Mouse (Mus musculus) layer of hippocampus, adult 8-10 months (tissue): ENCODE results near the gene Tmem202. TPM values are rescaled to one million over a fixed set of nuclear protein-coding genes. Genes with fewer than 3 reads are reported as not detected.

Experiments
- total RNA-seq, 4 experiments: library from RNA; stranded (reverse); gene quantifications; 2 replicates each; pipeline ENCODE4 v1.2.4; 2022

Gene Tmem202
- total RNA-seq, 4 experiments from 2014 or later, result 1.8 to 3.3 (median 2.9) TPM

Other genes starting within 250 kb of the Tmem202 start
- 10 to 100 TPM; 15.3 to 19.8 (median 17.9) TPM for gene Adpgk, start 248.3 kb downstream of the Tmem202 start, total RNA-seq
- gene Bbs4, start 186.3 kb downstream of the Tmem202 start, total RNA-seq, result 10 to 100 TPM; 35.8 to 49.9 (median 43.4) TPM
- gene Arih1, start 53.2 kb downstream of the Tmem202 start, total RNA-seq, result 100 to 1,000 TPM in 3 of 4 experiments, 10 to 100 TPM in 1; 93.4 to 113 (median 105) TPM
- gene Hexa, start 307 bp downstream of the Tmem202 start, total RNA-seq, result 100 to 1,000 TPM in 2 of 4 experiments, 10 to 100 TPM in 2; 49.0 to 144 (median 85.2) TPM
- 10 to 100 TPM; 27.3 to 34.8 (median 31.1) TPM for gene Celf6, start 38.1 kb upstream of the Tmem202 start, total RNA-seq
- 100 to 1,000 TPM; 118 to 145 (median 127) TPM for gene Parp6, start 77.4 kb upstream of the Tmem202 start, total RNA-seq
- 1,000 to 10,000 TPM; 1,385 to 1,484 (median 1,437) TPM for gene Pkm, start 116.5 kb upstream of the Tmem202 start, total RNA-seq
- gene Gramd2, start 140.3 kb upstream of the Tmem202 start, total RNA-seq, result 1 to 10 TPM; 6.5 to 9.7 (median 7.3) TPM
- 10 to 100 TPM in 2 of 4 experiments, 1 to 10 TPM in 2; 8.0 to 13.4 (median 10.0) TPM for gene Senp8, start 210.9 kb upstream of the Tmem202 start, total RNA-seq
- 10 to 100 TPM; 55.3 to 80.0 (median 65.7) TPM for gene Myo9a, start 211.0 kb upstream of the Tmem202 start, total RNA-seq